Mouse (Mus musculus) heart, postnatal 10 days (tissue): ENCODE results near the gene St3gal3. TPM values are rescaled to one million over a fixed set of nuclear protein-coding genes. Genes with fewer than 3 reads are reported as not detected.

Experiments
- DNase-seq, 2 experiments: peaks; one replicate each; pipeline ENCODE4 v3.0.0; 2021
- intact Hi-C: fragments of 180-260 bp; cut with DNase I; formaldehyde crosslinking; loops from one replicate; pipeline ENCODE4 v1.15.1; 2025
- total RNA-seq, 2 experiments: library from RNA; stranded (reverse); gene quantifications; 2 replicates each; pipeline ENCODE4 v1.2.3; 2021

St3gal3 gene
- total RNA-seq, 2 experiments from 2014 or later = 31.1 to 31.5 TPM

GRCm38 (mm10) chr4:117946639-117947305, 187.9 kb downstream of the St3gal3 start:
- no peak for DNase-seq
- intact Hi-C loops = no loop called here

GRCm38 (mm10) chr4:117943317-117943716, 191.4 kb downstream of the St3gal3 start:
- DNase-seq = no peak
- intact Hi-C loops = no loop called here

- intact Hi-C loops = no loop called here
- no peak for DNase-seq
These were observed 197.8 kb downstream of the St3gal3 start for GRCm38 (mm10) chr4:117936964-117937363.

- DNase-seq = no peak
- intact Hi-C loops = no loop called here
These were observed 200.6 kb downstream of the St3gal3 start for GRCm38 (mm10) chr4:117934081-117934480.

- intact Hi-C loops = no loop called here
These were observed 201.5 kb downstream of the St3gal3 start for GRCm38 (mm10) chr4:117933248-117933647.

GRCm38 (mm10) chr4:117929391-117929881, 205.3 kb downstream of the St3gal3 start, which contains the start of gene Artn:
Gene Artn, minus strand, starts transcription at chr4:117929763.
- intact Hi-C loops = loop anchor here (2.0 to 5.0 kb wide), 2 partner anchors 65 to 103 kb away; no protein-coding TSS in a partner anchor
- DNase-seq = peak in 1 of 2 experiments; percentile 29

More at GRCm38 (mm10) chr4:117933248-117933647, 201.5 kb downstream of the St3gal3 start:
- DNase-seq = no peak

- peak; percentile 64 to 69 for DNase-seq
- intact Hi-C loops = loop anchor here (1.0 to 5.0 kb wide), 3 partner anchors 66 to 155 kb away; no protein-coding TSS in a partner anchor
These were observed 205.9 kb downstream of the St3gal3 start for GRCm38 (mm10) chr4:117928699-117929241.

- intact Hi-C loops = loop anchor here (1.0 to 5.0 kb wide), 3 partner anchors 67 to 155 kb away; no protein-coding TSS in a partner anchor
- no peak for DNase-seq
These were observed 206.5 kb downstream of the St3gal3 start for GRCm38 (mm10) chr4:117928234-117928633.

GRCm38 (mm10) chr4:117926545-117927482, 207.9 kb downstream of the St3gal3 start:
- peak; percentile 37 to 43 for DNase-seq
- intact Hi-C loops = loop anchor here (5.0 kb wide), 1 partner anchor 105 kb away; no protein-coding TSS in a partner anchor

- intact Hi-C loops = loop anchor here (5.0 kb wide), 1 partner anchor 107 kb away; no protein-coding TSS in a partner anchor
These were observed 209.8 kb downstream of the St3gal3 start for GRCm38 (mm10) chr4:117924916-117925315.

GRCm38 (mm10) chr4:117923450-117923849, 211.3 kb downstream of the St3gal3 start:
- no peak for DNase-seq
- intact Hi-C loops = no loop called here

More at GRCm38 (mm10) chr4:117924916-117925315, 209.8 kb downstream of the St3gal3 start:
- DNase-seq = no peak

GRCm38 (mm10) chr4:117921358-117921757, 213.4 kb downstream of the St3gal3 start:
- no peak for DNase-seq
- intact Hi-C loops = no loop called here

GRCm38 (mm10) chr4:117918762-117919161, 216.0 kb downstream of the St3gal3 start:
- intact Hi-C loops = loop anchor here (2.0 kb wide), 1 partner anchor 84 kb away; the partner anchor contains the start of gene Slc6a9
- no peak for DNase-seq

- intact Hi-C loops = loop anchor here (2.0 kb wide), 1 partner anchor 83 kb away; the partner anchor contains the start of gene Slc6a9
- peak; percentile 48 to 55 for DNase-seq
These were observed 216.5 kb downstream of the St3gal3 start for GRCm38 (mm10) chr4:117918261-117918660.

GRCm38 (mm10) chr4:117917847-117918246, 216.9 kb downstream of the St3gal3 start:
- no peak for DNase-seq
- intact Hi-C loops = loop anchor here (2.0 kb wide), 1 partner anchor 83 kb away; the partner anchor contains the start of gene Slc6a9

- no peak for DNase-seq
- intact Hi-C loops = no loop called here
These were observed 217.3 kb downstream of the St3gal3 start for GRCm38 (mm10) chr4:117917402-117917801.

GRCm38 (mm10) chr4:117916386-117916785, 218.3 kb downstream of the St3gal3 start:
- intact Hi-C loops = no loop called here
- no peak for DNase-seq

- no peak for DNase-seq
- intact Hi-C loops = loop anchor here (2.0 kb wide), 1 partner anchor 25 kb away; no protein-coding TSS in a partner anchor
These were observed 219.1 kb downstream of the St3gal3 start for GRCm38 (mm10) chr4:117915489-117916105.

- peak; percentile 96 to 97 for DNase-seq
- intact Hi-C loops = loop anchor here (2.0 kb wide), 1 partner anchor 24 kb away; no protein-coding TSS in a partner anchor
These were observed 219.9 kb downstream of the St3gal3 start, which contains the start of gene Ipo13 for GRCm38 (mm10) chr4:117914591-117915442. Gene Ipo13, minus strand, starts transcription at chr4:117914999.
